Mouse (Mus musculus) hindbrain, embryonic 10.5 days (tissue): ENCODE results near the gene Cys1. TPM values are rescaled to one million over a fixed set of nuclear protein-coding genes. Genes with fewer than 3 reads are reported as not detected.
"Not testable (repeated sequence)": the region's sequence is repeated elsewhere in the genome, so short reads cannot be mapped to it uniquely, and the experiment has no call there.

Experiments used
- DNase-seq: peaks from one replicate; pipeline ENCODE4 v3.0.0-alpha.2; 2017; ENCODE audit warnings: low spot score
- H3K27ac ChIP-seq: fragments of 300-500 bp; sonication (generic); 2 replicates; pipeline ENCODE4 v1.5.1; 2016; ENCODE audit warnings: mild to moderate bottlenecking, moderate library complexity
- H3K27me3 ChIP-seq: fragments of 300-500 bp; sonication (generic); 2 replicates; pipeline ENCODE4 v1.6.1; 2016; ENCODE audit warnings: mild to moderate bottlenecking; ENCODE audit not compliant: poor library complexity, insufficient read depth, severe bottlenecking
- H3K36me3 ChIP-seq: fragments of 300-500 bp; sonication (generic); 2 replicates; pipeline ENCODE4 v1.6.1; 2016; ENCODE audit warnings: mild to moderate bottlenecking, moderate library complexity
- H3K4me1 ChIP-seq: fragments of 300-500 bp; sonication (generic); replicated peaks from 2 replicates; pipeline ENCODE4 v1.6.1; 2016; ENCODE audit warnings: mild to moderate bottlenecking
- H3K4me3 ChIP-seq: fragments of 300-500 bp; sonication (generic); 2 replicates; pipeline ENCODE4 v1.5.1; 2016; ENCODE audit warnings: mild to moderate bottlenecking, moderate library complexity
- H3K9me3 ChIP-seq: fragments of 300-500 bp; sonication (generic); 2 replicates; pipeline ENCODE4 v1.6.1; 2016; ENCODE audit warnings: mild to moderate bottlenecking, moderate library complexity
- WGBS: fragments of 180-500 bp; shearing (Covaris S2); methylation state at CpG from one replicate; pipeline ENCODE4 v1.1.7; 2016; 5-methylcytosine and 5-hydroxymethylcytosine counted together
- polyA plus RNA-seq: library from polyadenylated mRNA; unstranded; fragments of >200 nt; fragmentation: Nextera tagmentation; extraction: Ambion mirVana; gene quantifications from 2 replicates; pipeline ENCODE4 v1.2.1, GENCODE M21; 2016

The Cys1 gene
- polyA plus RNA-seq, 1 experiment from 2014 or later: 0.55 TPM

DNA sequence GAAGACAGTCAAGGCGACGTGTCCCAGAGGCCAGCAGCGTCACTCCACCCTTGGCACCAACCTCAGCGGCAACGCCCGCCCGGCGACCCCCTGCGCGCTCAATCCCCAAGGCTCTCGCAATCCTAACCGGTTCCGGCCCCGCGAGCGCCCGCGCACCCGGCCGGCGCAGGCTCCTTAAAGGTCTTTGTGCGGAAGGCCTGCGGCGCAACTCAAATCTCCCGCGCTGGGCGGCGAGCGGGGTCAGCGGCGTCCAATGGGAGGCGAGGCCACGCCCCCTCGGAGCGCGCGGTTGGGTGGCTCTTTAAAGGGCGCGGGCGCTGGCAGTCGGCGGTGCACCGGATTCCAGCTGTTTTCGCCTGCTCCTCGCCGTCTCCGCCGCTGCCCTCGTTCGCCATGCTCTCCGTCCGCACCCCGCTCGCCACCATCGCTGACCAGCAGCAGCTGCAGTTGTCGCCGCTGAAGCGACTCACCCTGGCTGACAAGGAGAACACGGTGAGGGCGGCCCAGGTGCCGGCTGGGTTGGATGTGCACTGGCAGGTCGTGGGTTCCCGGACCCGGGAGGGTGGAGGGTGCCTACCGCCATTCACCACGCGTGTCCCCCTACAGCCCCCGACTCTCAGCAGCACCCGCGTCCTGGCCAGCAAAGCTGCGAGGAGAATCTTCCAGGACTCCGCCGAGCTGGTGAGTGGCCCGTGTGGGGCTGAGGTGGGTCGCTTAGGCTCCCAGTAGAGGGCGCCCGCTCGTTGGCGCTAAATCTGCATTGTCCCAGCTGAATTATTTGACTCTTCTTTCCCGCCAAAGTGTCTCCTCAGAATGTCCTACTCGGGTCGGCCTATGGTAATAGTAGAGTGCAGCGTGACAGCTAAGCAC lies 26.6 kb upstream of the Cys1 start, which contains the start of gene Rrm2:
Rrm2 (plus strand) TSS at position 288 of the 870 bp plus-strand sequence.
- Histone ChIP-seq H3K4me3 (peak within 1 kb of the TSS; percentile 96), H3K9me3 (no peaks in the 10 kb centered on the region), H3K36me3 (peaks cover 48% of the 10 kb centered on the region), H3K4me1 (peaks cover 53% of the 10 kb centered on the region), H3K27me3 (no peaks in the 10 kb centered on the region), H3K27ac (peak within 1 kb of the TSS; percentile 99)
- peak; percentile 97 for DNase-seq
- WGBS: under 1% methylated on average over 83 of the region's 83 CpGs

- Histone ChIP-seq H3K4me3 (peak overlapping the region; percentile 96), H3K9me3 (no peaks in the 10 kb centered on the region), H3K4me1 (peaks cover 50% of the 10 kb centered on the region), H3K27me3 (no peaks in the 10 kb centered on the region), H3K27ac (peak overlapping the region; percentile 99), H3K36me3 (peaks cover 40% of the 10 kb centered on the region)
- under 1% methylated on average over 9 of the region's 9 CpGs for WGBS
- DNase-seq: peak; percentile 38
These were observed 25.8 kb upstream of the Cys1 start for GRCm38 (mm10) chr12:24707480-24707802.

- under 1% methylated on average over 27 of the region's 27 CpGs for WGBS
These were observed 25.3 kb upstream of the Cys1 start for GRCm38 (mm10) chr12:24706764-24707479.

GRCm38 (mm10) chr12:24705502-24706263 lies 24.1 kb upstream of the Cys1 start:
- peaks cover 34% of the 10 kb centered on the region for H3K4me1 ChIP-seq
- H3K9me3 ChIP-seq: no peaks in the 10 kb centered on the region
- peaks cover 23% of the 10 kb centered on the region for H3K36me3 ChIP-seq
- WGBS: 90% methylated on average over 15 of the region's 15 CpGs
- H3K27me3 ChIP-seq: no peaks in the 10 kb centered on the region
- DNase-seq: no peak
- no peak overlapping the region for H3K4me3 ChIP-seq
- no peak overlapping the region for H3K27ac ChIP-seq

More at GRCm38 (mm10) chr12:24706764-24707479, 25.3 kb upstream of the Cys1 start:
- H3K27ac ChIP-seq: peak overlapping the region; percentile 99
- H3K4me3 ChIP-seq: peak overlapping the region; percentile 96
- peaks cover 45% of the 10 kb centered on the region for H3K4me1 ChIP-seq
- H3K36me3 ChIP-seq: peaks cover 35% of the 10 kb centered on the region
- no peaks in the 10 kb centered on the region for H3K27me3 ChIP-seq
- DNase-seq: peak; percentile 80
- no peaks in the 10 kb centered on the region for H3K9me3 ChIP-seq

- no peaks in the 10 kb centered on the region for H3K9me3 ChIP-seq
- H3K4me3 ChIP-seq: no peak overlapping the region
- no peak for DNase-seq
- WGBS: 92% methylated on average over 3 of the region's 3 CpGs
- H3K4me1 ChIP-seq: peaks cover 18% of the 10 kb centered on the region
- H3K36me3 ChIP-seq: 0 out of 2 replicates have a peak, but pooled peaks cover 4% of the 10 kb centered on the region
- H3K27ac ChIP-seq: no peak overlapping the region
- H3K27me3 ChIP-seq: no peaks in the 10 kb centered on the region; the same call in 1 of the 2 replicates
These were observed 21.4 kb upstream of the Cys1 start for GRCm38 (mm10) chr12:24703013-24703412.

DNA sequence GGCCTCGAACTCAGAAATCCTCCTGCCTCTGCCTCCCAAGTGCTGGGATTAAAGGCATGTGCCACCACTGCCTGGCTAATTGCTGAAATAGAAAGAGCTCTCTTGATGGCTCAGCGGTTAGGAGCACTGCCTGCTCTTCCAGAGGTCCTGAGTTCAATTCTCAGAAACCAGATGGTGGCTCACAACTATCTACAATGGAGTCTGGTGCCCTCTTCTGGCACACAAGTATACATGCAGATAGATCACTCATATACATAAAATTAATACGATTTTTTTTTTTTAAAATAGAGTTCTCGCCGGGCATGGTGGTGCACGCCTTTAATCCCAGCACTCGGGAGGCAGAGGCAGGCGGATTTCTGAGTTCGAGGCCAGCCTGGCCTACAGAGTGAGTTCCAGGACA lies 20.0 kb upstream of the Cys1 start:
- not testable (repeated sequence) for H3K9me3 ChIP-seq, H3K36me3 ChIP-seq, H3K27me3 ChIP-seq, H3K27ac ChIP-seq, H3K4me3 ChIP-seq, DNase-seq
- WGBS: 86% methylated on average over 9 of the region's 9 CpGs
- peaks cover 14% of the 10 kb centered on the region for H3K4me1 ChIP-seq

DNA sequence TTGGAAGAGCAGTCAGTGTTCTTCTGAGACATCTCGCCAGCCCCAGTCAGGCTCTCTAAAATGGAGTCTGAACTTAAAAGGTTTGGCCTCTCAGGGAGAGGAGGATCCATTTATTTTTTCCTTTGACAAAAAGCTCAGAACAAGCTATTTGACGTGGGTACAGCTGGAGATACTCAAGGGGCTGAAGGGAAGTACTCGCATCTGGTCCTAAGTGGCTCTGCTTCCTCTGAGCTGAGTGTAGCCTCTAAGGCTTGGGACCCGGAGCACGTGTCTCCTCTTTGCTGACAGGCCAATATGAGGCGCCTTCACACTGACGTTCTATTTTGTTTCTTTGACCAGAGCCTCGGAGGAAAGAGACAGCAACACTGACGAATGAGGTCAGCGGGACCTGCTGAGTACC lies 18.0 kb upstream of the Cys1 start:
- no peak for DNase-seq
- no peak overlapping the region for H3K4me3 ChIP-seq
- peaks cover 6% of the 10 kb centered on the region; the same call in 1 of the 2 replicates for H3K4me1 ChIP-seq
- H3K36me3 ChIP-seq: 0 out of 2 replicates have a peak, but pooled peaks cover 4% of the 10 kb centered on the region
- H3K27ac ChIP-seq: no peak overlapping the region
- H3K9me3 ChIP-seq: no peaks in the 10 kb centered on the region
- H3K27me3 ChIP-seq: no peaks in the 10 kb centered on the region; the same call in 1 of the 2 replicates
- WGBS: 78% methylated on average over 10 of the region's 10 CpGs

GRCm38 (mm10) chr12:24698514-24698913 lies 16.9 kb upstream of the Cys1 start:
- no peaks in the 10 kb centered on the region; the same call in 1 of the 2 replicates for H3K27me3 ChIP-seq
- no peak overlapping the region for H3K4me3 ChIP-seq
- peaks cover 6% of the 10 kb centered on the region; the same call in 1 of the 2 replicates for H3K4me1 ChIP-seq
- H3K9me3 ChIP-seq: no peaks in the 10 kb centered on the region
- H3K36me3 ChIP-seq: no peaks in the 10 kb centered on the region
- 73% methylated on average over 3 of the region's 3 CpGs for WGBS
- no peak for DNase-seq
- no peak overlapping the region for H3K27ac ChIP-seq

GRCm38 (mm10) chr12:24697484-24698204 lies 16.0 kb upstream of the Cys1 start:
- Histone ChIP-seq H3K27me3 (no peaks in the 10 kb centered on the region; the same call in 1 of the 2 replicates), H3K4me3 (no peak overlapping the region), H3K36me3 (no peaks in the 10 kb centered on the region), H3K9me3 (no peaks in the 10 kb centered on the region), H3K4me1 (peaks cover 6% of the 10 kb centered on the region; the same call in 1 of the 2 replicates), H3K27ac (no peak overlapping the region)
- 62% methylated on average over 8 of the region's 8 CpGs for WGBS
- no peak for DNase-seq

DNA sequence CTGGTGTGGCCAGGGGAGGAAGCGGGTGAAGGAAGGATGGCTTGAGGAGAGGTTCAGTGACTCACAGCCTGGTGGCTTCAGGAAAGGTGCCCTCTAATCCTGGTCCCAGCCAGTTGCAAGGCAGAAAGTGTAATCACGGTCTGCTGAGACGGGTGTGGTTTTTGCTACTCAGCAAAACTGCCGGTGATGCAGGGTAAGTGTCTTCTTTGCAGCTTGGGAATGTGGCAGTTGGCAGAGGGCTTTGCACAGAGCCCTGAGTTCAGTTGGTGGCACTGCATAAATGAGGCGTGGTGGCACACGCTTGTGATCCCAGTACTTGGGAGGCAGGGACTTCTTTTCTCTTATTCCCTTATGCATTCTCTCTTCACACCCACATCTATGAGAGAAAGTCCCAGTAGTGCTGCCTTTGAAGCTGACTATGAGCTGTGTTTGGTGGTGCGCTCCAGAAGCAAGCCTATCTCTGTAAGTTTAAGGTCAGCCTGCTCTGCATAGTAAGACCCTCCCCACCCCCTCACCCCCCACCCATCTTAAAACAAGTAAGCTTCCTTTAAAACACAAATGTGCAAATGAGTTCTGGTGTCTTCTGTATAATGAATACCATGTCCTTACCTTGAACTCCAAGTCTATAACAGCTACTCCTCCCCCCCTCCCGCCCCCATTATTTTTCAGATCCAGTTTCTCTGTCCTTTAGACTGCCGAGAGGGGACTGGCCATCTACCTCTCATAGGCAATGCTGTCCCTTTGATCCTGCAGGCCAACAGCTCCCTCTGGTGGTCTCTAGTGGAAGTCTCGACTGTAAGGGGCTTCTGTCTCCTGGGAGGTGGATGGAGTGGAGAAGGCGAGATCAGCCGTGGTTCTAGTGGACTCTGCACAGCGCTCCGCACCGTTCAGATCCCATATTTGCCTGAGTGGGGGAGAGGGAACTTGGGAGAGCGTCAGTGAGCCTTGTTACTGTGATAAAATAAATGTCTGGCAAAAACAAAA lies 15.2 kb upstream of the Cys1 start:
- Histone ChIP-seq H3K4me3 (no peak overlapping the region), H3K27me3 (no peaks in the 10 kb centered on the region; the same call in 1 of the 2 replicates), H3K4me1 (peaks cover 6% of the 10 kb centered on the region; the same call in 1 of the 2 replicates), H3K9me3 (no peaks in the 10 kb centered on the region), H3K36me3 (no peaks in the 10 kb centered on the region), H3K27ac (no peak overlapping the region)
- peak; percentile 87 for DNase-seq
- 44% methylated on average over 16 of the region's 16 CpGs for WGBS

DNA sequence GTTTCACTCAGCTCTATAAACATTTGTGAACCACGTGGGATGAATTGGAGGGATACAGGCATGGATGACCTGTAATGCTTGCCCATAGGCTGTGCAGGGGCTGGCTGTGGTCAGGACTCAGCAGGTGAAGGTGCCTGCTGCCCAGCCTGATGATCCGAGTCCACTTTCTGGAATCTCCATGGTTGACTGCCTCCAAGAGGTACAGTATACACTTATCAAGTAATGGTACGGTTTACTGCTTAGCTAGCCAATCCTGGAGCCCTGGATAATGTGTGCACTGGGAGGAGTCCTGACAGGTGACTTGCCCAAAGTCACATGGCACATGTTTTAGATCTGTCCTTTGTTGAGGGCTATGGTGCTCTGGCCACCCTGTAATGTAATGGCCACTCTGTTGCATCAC lies 8.7 kb upstream of the Cys1 start:
- H3K4me1 ChIP-seq: 0 out of 2 replicates have a peak, but pooled peaks cover 6% of the 10 kb centered on the region
- H3K9me3 ChIP-seq: no peaks in the 10 kb centered on the region
- WGBS: 84% methylated on average over 3 of the region's 3 CpGs
- DNase-seq: no peak
- no peak overlapping the region for H3K27ac ChIP-seq
- H3K36me3 ChIP-seq: no peaks in the 10 kb centered on the region
- 0 out of 2 replicates have a peak, but pooled peaks cover 5% of the 10 kb centered on the region for H3K27me3 ChIP-seq
- H3K4me3 ChIP-seq: no peak overlapping the region
